Mouse (Mus musculus) spleen, postnatal 10 days (tissue): Measurements from ENCODE around the gene Rprd1b.

Experiments
- DNase-seq, 2 experiments: peaks; one replicate each; pipeline ENCODE4 v3.0.0; 2021 to 2022; ENCODE audit warnings: low spot score in 2 of 2

Rprd1b gene

GRCm38 (mm10) chr2:158144750-158145527, 116.6 kb downstream of the Rprd1b start:
- no peak for DNase-seq

- peak in 1 of 2 experiments; percentile 48 for DNase-seq
Observed at GRCm38 (mm10) chr2:158145528-158146065, 117.3 kb downstream of the Rprd1b start.

GRCm38 (mm10) chr2:158146223-158146622, 117.9 kb downstream of the Rprd1b start, which contains the start of gene Tgm2:
Gene Tgm2, minus strand, starts transcription at chr2:158146436.
- peak; percentile 98 for DNase-seq

GRCm38 (mm10) chr2:158146971-158147370, 118.7 kb downstream of the Rprd1b start:
- no peak for DNase-seq

- no peak for DNase-seq
Observed at GRCm38 (mm10) chr2:158151077-158151476, 122.8 kb downstream of the Rprd1b start.

GRCm38 (mm10) chr2:158152685-158153309, 124.5 kb downstream of the Rprd1b start:
- DNase-seq: no peak

- peak; percentile 53 to 71 for DNase-seq
Observed at GRCm38 (mm10) chr2:158153728-158154343, 125.5 kb downstream of the Rprd1b start.

GRCm38 (mm10) chr2:158154641-158155040, 126.3 kb downstream of the Rprd1b start:
- DNase-seq: no peak

- no peak for DNase-seq
Observed at GRCm38 (mm10) chr2:158155101-158155500, 126.8 kb downstream of the Rprd1b start.

GRCm38 (mm10) chr2:158155615-158156014, 127.3 kb downstream of the Rprd1b start:
- DNase-seq: no peak

GRCm38 (mm10) chr2:158156487-158156886, 128.2 kb downstream of the Rprd1b start:
- DNase-seq: no peak

GRCm38 (mm10) chr2:158157654-158158053, 129.4 kb downstream of the Rprd1b start:
- no peak for DNase-seq

GRCm38 (mm10) chr2:158159376-158160235, 131.3 kb downstream of the Rprd1b start:
- DNase-seq: no peak

- DNase-seq: no peak
Observed at GRCm38 (mm10) chr2:158161761-158162160, 133.5 kb downstream of the Rprd1b start.

- no peak for DNase-seq
Observed at GRCm38 (mm10) chr2:158163034-158163433, 134.7 kb downstream of the Rprd1b start.

- DNase-seq: no peak
Observed at GRCm38 (mm10) chr2:158165776-158166175, 137.5 kb downstream of the Rprd1b start.

GRCm38 (mm10) chr2:158166628-158167027, 138.3 kb downstream of the Rprd1b start:
- peak in 1 of 2 experiments; percentile 74 for DNase-seq

- no peak for DNase-seq
Observed at GRCm38 (mm10) chr2:158167496-158168205, 139.4 kb downstream of the Rprd1b start.

GRCm38 (mm10) chr2:158168741-158169211, 140.5 kb downstream of the Rprd1b start:
- no peak for DNase-seq

- no peak for DNase-seq
Observed at GRCm38 (mm10) chr2:158169351-158169750, 141.1 kb downstream of the Rprd1b start.

- DNase-seq: no peak
Observed at GRCm38 (mm10) chr2:158169771-158170170, 141.5 kb downstream of the Rprd1b start.
